Mouse (Mus musculus): ENCODE measurements around the gene Raet1e.
"Not testable (repeated sequence)": the region's sequence is repeated elsewhere in the genome, so short reads cannot be mapped to it uniquely, and the experiment has no call there.

The Raet1e gene

GRCm38 (mm10) chr10:22158310-22158999 is at the start of gene Raet1e, which contains the start of gene H60b:
Gene Raet1e (plus strand): TSS chr10:22158569.
Gene H60b (plus strand): TSS chr10:22158586.
- DNase-seq (ENCODE audit: low read depth, low spot score): peak; percentile 29

DNA sequence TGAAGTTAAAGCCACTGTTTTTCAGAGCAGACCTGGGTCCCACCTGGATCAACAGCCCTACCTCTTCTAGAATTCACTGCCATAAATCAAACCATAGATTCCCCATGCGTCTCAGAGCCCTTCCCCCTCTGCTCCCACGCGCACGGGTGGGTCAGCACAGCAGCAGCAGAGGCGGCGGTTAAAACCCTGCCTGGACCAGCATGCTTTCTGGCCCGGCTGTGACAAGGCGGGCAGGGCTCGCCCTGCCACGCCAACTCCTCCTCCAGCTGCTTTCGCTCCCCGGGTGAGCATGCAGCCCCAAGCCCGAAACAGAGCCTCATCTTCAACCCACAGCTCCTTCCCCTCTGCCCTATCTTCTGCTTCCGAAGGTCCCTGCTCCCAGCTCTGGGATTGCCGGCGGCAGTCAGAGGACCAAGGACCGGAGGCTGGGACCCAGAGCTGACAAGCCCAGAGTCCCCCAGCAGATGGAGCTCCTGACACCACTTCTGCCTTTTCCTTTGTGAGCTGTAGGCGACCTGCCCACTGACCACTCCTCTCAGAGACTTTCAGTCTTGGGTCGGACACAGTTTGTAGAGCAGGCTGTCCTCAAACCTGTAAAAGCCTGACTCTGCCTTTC is 17.6 kb upstream of the Raet1e start:
- DNase-seq (ENCODE audit: low read depth, low spot score): peak; percentile 64

DNA sequence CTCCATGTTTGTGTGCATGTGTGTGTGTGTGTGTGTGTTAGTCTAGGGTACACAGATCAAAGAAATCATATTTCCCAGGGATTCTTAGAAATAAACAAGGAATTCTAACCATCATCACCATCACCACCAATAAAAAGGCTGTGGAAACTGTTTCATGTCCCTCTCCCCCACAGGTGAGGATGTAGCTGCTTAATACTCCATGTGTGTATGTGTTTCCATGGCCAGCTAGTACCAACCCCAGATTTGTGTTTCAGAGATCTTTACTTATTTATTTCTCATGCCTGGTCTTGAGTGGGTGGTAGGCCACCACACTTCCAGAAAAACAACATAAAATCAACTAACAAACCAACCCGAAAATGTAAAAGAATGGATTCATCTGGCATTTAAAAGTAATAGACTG is 16.2 kb upstream of the Raet1e start:
- DNase-seq (ENCODE audit: low read depth, low spot score): peak; percentile 87

GRCm38 (mm10) chr10:22142926-22143325 is 15.4 kb upstream of the Raet1e start:
- DNase-seq (ENCODE audit: low read depth, low spot score): peak; percentile 11

DNA sequence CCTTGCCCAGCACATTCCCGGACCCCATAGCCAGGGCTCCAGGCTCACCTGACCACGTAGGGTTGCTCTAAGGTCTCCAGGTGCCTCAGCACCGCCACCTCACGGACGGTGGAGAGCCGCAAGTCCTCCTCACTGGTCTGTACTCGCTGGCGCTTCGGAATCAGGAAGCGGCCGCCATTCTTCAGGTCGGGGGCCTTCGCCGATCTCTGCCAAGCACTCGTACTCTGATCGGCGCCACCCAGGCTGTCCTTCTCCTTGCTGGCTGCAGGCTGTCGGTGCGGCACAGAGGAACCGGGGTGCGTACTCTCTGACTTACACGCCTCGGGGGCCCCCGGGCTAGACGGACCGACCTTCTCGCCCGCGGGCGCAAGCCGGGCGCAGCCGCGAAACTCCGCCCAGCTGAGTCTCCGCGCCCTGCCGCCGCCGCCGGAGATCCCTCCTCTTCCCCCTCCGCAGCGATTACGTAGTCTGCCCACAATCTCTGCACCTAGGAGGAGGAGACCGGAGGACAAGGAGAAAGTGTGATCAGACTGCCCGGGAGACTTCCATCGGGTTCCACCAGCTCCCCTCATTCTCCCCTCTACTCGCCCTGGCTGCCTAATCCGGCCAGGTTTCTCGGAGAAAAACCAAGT is 9.8 kb upstream of the Raet1e start:
- DNase-seq (ENCODE audit: low read depth, low spot score): peak; percentile 9

DNA sequence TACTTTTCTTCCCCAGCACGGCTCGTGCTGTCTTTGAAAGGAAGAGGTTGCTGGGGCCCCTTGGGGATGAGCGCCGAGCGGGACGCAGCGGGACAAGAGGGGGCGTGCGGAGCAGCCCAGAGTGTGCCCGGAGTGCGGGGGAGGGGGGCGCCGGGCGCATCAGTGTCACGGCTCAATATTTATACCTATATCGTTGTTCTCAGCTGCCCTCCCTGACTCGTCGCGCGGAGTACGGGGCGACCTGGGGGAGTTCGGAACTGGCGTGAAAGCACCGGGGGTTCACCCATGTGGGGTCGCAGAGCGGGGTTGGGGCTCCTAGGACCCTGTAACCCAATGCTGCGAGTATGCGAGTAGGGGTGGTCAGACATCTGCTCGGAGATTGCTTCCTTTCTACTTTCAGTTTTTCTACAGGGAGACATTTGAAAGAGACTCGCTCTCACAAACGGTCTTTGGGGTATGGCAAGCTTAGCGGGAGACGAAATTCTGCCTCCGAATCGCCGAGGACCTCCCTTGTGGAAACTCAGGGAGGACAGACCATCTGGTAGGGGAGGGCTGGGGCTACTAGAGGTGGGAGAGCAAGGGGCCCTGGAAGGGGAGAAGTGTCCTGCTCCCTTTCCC is 9.2 kb upstream of the Raet1e start, which contains the start of gene E030030I06Rik:
E030030I06Rik (minus strand) TSS at position 198 of the 618 bp plus-strand sequence.
- peak; percentile 32 for DNase-seq (ENCODE audit: low read depth, low spot score)

- DNase-seq (ENCODE audit: low read depth, low spot score): peak; percentile 15
Measured at GRCm38 (mm10) chr10:22149691-22150465, 8.5 kb upstream of the Raet1e start.

- no peak for DNase-seq (ENCODE audit: low read depth, low spot score)
Measured at GRCm38 (mm10) chr10:22150593-22150992, 7.8 kb upstream of the Raet1e start.

GRCm38 (mm10) chr10:22151056-22151862 is 7.1 kb upstream of the Raet1e start:
- not testable (repeated sequence) for DNase-seq (ENCODE audit: low read depth, low spot score)

- not testable (repeated sequence) for DNase-seq (ENCODE audit: low read depth, low spot score)
Measured at GRCm38 (mm10) chr10:22151863-22152640, 6.3 kb upstream of the Raet1e start.

DNA sequence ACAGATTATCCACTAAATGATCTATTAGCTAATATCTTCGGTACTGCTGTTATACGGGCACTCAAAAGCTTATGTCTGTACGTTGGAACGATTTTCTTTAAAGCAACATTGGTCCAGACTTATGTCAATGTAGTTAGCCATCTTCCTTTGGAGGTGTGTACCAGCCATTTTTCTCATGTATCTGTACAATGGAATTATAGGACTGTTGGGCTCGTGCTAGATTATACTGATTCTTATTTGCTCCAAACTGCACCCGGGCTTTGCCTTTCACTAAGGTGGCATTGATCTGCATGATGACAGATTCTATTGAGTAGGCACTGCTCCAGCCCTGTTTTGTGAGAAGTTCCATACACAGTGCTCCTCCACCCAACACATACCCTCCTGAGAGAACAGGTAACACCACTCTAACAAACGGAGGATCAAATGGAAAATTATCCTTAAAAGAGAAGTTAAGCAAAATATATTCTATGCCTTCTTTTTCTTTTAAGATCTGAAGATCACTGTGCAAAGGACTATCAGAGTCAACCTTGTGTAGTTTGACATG is 5.2 kb upstream of the Raet1e start:
- not testable (repeated sequence) for DNase-seq (ENCODE audit: low read depth, low spot score)

GRCm38 (mm10) chr10:22154127-22154526 is 4.2 kb upstream of the Raet1e start:
- DNase-seq (ENCODE audit: low read depth, low spot score): not testable (repeated sequence)

GRCm38 (mm10) chr10:22154871-22155799 is 3.2 kb upstream of the Raet1e start:
- no peak for DNase-seq (ENCODE audit: low read depth, low spot score)

DNA sequence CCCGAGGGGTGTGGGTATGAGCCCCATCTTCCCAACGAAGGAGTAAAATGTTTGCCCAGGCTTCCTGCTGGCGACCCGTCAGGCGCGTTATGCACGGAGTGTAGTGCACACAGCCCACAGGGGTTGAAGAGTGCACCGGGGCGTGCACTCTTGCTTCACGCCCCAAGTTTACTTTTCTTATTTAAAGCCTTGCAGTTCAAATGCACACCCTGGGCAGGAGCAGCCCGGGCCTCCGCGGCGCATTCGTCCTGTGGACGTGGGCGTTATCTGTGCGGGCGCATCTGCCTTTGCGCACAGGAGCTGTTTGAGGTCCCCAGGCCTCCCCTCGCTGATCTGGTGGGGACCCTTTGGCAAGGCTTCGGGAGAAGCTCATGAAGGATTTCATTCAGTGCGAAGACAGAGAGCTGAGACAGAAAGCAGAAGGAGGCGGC is 777 bp downstream of the Raet1e start:
- no peak for DNase-seq (ENCODE audit: low read depth, low spot score)

- DNase-seq (ENCODE audit: low read depth, low spot score): no peak
Measured at GRCm38 (mm10) chr10:22159581-22160140, 1.3 kb downstream of the Raet1e start.

DNA sequence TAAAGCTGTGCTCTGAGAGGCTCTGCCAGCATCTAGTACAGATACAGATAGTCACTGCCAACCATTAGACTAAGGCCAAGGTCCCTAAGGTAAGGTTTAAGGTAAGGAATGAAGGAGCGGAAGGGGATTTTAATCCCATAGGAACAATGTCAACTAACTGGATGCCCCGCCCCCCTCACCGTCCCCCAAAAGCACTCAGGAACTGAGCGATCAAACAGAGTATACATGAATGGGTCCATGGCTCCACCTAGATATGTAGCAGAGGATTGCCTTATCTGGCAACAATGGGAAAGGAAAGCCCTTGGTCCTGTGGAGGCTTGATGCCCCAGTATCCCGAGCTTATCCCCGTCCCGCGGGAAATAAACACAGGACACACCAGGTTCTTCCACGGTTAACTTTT is 4.9 kb downstream of the Raet1e start:
- not testable (repeated sequence) for DNase-seq (ENCODE audit: low read depth, low spot score)

DNA sequence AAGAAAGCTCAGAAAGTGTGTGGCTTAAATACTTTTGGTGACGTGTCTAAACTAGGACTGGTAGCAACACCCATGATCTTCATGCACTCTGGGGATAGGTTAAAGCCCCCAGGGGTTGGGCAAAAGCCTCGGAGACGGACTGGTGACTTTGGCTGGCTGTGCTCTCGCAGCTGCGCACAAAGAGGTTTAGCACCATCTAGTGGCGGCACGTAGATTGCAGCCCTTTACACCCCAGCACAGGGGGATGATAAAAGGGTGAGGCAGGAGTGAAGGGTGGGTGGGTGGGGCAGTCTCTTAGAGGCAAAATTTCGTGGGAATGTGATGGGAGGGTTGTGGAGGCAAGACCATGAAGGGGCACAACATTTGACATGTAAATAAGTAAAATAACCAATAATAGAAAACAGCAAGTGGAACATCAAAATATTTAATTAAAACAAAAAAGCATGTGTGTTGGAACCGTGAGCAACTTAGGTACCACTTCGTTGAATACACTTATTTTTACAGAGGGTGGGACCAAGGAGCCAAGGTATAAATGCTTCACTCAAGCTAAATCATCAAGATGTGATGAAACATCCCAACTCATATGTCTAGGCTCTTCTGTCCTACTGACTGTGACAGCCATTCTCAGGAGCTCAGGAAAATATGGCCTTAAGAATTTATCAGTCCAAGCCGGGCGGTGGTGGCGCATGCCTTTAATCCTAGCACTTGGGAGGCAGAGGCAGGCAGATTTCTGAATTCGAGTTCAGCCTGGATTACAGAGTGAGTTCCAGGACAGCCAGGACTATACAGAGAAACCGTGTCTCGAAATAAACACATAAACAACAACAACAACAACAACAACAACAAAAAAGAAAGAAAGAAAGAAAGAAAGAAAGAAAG is 5.6 kb downstream of the Raet1e start:
- DNase-seq (ENCODE audit: low read depth, low spot score): not testable (repeated sequence)
